Mouse (Mus musculus) thymus, adult 2 months (tissue): ENCODE measurements at regions not wholly inside any gene's neighbourhood (a gene's known extent, or its start where the extent isn't known, plus 50 kb on each side); places are given as distances from the start of the nearest gene placed in this dataset.

Source experiments
- CTCF ChIP-seq: fragments of 200-500 bp; IDR thresholded peaks from 2 replicates; pipeline ENCODE4 v1.5.1; 2012; ENCODE audit warnings: mild to moderate bottlenecking, control low read depth, low read length, moderate library complexity, borderline replicate concordance; ENCODE audit not compliant: control insufficient read depth, poor library complexity, insufficient read depth; ENCODE audit errors: extremely low read depth
- POLR2A ChIP-seq: fragments of 200-500 bp; IDR thresholded peaks from 2 replicates; pipeline ENCODE4 v1.6.1; 2012; ENCODE audit warnings: mild to moderate bottlenecking, low read length, control low read depth, moderate library complexity; ENCODE audit not compliant: control insufficient read depth, poor library complexity, insufficient read depth; ENCODE audit errors: extremely low read depth

DNA sequence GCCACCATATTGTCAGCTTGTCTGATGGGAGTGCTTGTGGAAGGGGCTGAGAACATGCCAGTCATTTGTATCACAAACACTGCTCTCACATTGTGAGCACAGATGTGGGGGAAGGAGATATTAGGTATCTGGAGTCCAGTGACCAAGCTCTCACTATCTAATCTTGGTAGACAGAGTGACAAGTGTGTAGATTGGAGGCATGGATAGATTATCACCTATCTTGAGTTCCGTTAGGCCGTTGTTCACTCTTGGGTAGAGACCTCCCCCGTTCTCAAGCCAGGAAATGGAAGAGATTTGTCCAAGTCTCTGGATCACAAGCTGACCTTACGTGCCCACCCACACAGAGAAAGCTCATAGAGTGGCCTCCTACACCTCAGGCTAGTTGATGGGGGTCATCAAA, 99.1 kb upstream of the Id2 start:
- TF ChIP-seq CTCF (no peak), POLR2A (no peak)
